Mouse (Mus musculus) kidney, adult 9 months (tissue): ENCODE measurements around the gene Zfp382.
"Not testable (repeated sequence)": the region's sequence is repeated elsewhere in the genome, so short reads cannot be mapped to it uniquely, and the experiment has no call there.

ENCODE experiments used
- DNase-seq: peaks from one replicate; pipeline ENCODE4 v3.0.0; 2022

Gene Zfp382

GRCm38 (mm10) chr7:30121308-30122187, at the start of gene Zfp382:
TSS of gene Zfp382 (plus strand) at chr7:30121942.
- DNase-seq = peak; percentile 78

GRCm38 (mm10) chr7:30072146-30073028, 49.4 kb upstream of the Zfp382 start, which contains the start of gene Zfp82:
TSS of gene Zfp82 (minus strand) at chr7:30072900.
- peak; percentile 68 for DNase-seq

GRCm38 (mm10) chr7:30086524-30086923, 35.2 kb upstream of the Zfp382 start:
- no peak for DNase-seq

DNA sequence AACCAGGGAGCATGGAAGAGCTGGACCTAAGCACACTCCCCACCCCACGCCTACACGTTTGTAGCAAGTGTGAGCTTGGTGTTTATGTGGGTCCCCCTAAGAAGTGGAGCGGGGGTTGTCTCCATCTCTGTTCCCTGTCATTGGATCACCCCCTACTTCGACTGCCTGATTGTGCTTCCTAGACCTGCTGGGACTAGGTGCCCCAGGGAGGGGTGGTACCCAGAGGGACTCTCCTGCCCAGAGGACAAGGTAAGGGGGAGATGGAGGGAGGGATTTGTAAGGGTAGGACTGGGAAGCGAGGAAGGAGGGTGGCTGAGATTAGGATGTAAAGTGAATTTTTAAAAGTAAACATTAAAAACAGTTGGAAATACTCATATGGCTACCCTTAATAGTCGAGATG, 32.3 kb upstream of the Zfp382 start:
- peak; percentile 18 for DNase-seq

GRCm38 (mm10) chr7:30090092-30090969, 31.4 kb upstream of the Zfp382 start, which contains the start of the genes Gm26920 and Zfp566:
TSS of gene Gm26920 (minus strand) at chr7:30090410.
TSS of gene Zfp566 (minus strand) at chr7:30090527.
- peak; percentile 98 for DNase-seq

DNA sequence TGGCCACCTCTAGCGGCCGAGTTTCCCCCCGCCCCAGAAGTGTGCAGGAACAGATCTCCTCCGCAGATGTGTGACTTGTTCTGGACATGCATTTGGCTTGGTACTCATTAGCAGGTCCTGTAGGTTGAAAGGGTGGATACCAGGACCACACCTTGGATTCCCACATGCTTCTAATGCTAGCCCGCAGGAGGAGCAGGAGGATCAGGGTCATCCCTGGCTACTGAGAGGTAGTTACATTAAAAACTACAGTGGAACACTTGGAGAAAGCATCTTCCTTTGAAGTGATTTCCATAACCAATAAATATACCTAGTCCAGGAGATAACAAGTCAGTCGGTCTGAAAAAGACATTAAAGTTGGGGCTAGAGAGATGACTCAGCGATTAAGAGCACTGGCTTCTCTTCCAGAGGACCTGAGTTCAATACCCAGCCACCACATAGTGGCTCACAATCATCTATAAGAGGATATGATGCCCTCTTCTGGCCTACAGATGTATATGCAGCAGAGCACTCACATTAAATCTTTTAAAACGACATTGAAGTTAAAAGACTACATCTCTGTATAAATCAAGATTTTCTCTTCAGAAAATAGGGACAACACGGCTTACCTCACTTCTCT, 30.7 kb upstream of the Zfp382 start:
- DNase-seq = peak; percentile 27

DNA sequence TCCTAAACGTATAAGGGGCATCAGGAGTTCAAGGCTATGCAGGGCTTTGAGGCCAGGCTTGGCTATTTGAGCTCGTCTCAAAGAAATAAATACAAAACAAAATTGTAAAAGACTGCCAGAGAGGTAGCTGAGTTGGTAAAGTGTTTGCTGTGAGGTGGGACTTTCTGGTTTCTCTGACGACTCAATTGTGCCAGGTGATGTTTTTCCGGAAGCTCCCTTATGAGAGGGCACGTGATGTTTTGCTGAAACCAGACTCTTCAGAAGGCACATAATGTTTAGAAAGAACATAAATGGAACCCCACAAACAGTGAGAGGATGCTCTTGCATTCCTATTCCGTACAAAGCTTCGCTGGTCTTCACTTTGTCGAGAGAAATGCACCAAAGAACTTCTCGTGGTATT, 29.1 kb upstream of the Zfp382 start:
- DNase-seq = no peak

DNA sequence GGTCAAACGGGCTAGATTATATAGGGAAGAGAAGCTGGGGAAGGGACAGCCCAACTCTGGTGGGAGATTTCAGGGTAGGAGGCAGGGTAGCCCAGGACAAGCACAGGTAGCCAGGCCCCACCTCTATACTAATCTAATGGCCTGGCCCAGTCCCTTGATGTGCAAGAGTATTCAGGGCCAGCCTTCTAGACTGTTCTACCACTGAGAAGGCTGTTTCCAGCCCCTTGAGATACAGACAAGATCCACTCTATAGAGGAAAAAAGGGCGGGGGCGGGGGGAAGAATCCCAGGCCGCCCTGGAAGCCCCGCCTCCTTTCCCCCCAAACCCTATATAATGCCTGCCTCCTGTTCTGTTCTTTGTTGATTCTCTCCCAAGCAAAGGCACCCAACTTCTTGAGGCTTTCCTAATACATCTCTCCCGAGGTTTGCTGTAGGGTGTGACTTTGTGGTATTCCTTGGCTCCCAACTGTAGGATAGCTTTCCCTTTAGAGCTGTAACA, 27.8 kb upstream of the Zfp382 start:
- no peak for DNase-seq

- peak; percentile 95 for DNase-seq
Measured at GRCm38 (mm10) chr7:30094646-30095429, 26.9 kb upstream of the Zfp382 start, which contains the start of gene Zfp260. TSS of gene Zfp260 (plus strand) at chr7:30094777.

GRCm38 (mm10) chr7:30095551-30096125, 26.1 kb upstream of the Zfp382 start:
- DNase-seq = peak; percentile 13

DNA sequence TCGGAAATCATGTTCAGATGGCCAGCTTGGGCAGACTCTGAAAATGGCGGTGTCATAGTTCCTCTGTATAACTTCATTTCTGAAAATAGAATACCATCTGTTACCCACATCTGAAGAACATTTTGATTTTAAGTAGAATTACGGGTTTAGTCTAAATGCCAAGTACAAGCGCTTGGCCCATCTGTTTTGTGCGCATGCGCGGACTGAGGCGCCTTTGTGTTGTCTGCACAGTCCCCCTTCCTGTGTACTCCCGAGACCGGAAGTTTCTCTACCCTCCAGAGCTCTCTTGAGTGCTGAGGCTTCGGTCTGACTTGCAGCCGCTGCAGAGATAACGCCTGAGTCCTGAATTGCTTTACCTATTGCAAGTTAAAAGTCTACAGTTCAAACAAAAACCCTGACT, 22.4 kb upstream of the Zfp382 start:
- DNase-seq = no peak

DNA sequence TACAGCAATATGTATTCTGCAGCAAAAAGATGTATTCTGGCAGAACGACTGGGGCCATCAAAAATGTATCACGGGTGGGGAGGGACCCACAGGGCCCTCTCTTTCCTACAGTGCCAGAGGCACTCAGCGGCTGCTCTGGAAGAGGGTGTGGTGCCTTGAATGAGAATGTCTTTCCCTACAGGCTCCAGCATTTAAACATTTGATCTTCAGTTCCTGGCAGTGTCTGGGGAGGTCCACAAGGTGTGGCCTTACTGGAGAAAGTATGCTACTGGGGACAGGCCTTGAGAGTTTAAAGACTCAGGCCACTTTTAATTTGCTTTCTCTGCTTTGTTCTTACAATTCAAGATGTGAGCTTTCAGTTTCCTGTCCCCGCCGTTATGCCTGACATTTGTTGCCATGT, 5.7 kb upstream of the Zfp382 start:
- no peak for DNase-seq

DNA sequence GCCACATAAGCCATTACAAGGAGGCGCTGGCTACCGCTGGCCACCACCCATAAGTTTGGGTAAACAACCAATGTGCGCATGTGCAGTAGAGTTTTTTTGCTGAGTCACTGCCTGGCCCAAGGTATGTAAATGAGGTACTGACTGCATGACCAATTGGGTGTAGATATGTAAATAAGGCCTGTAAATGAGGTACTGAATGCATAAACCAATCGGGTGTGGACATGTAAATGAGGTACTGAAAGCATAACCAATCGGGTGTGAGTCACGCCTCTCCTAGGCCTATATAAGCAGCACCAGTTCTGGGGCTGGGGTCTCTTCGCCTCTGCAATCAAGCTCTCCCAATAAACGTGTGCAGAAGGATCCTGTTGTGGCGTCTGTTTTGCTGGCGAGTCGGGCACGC, 3.8 kb upstream of the Zfp382 start:
- not testable (repeated sequence) for DNase-seq

DNA sequence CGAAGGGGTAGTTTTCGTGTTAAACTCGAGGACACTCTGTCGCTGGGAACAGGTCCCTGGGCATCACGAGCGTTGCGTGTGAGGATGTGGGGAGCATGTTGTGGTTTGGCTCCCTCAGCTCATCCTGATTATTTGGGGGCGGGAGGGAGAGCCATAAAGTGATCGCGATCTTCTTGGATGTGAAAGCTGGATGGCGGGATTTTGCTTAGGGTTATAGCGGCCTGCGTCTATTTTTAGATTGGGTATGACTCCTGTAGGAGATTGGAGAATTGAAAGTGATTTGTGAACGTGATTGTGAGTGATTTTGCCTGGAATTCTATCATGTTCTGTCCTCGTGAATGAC, 417 bp downstream of the Zfp382 start:
- no peak for DNase-seq

GRCm38 (mm10) chr7:30129900-30130299, 8.2 kb downstream of the Zfp382 start:
- DNase-seq = no peak

DNA sequence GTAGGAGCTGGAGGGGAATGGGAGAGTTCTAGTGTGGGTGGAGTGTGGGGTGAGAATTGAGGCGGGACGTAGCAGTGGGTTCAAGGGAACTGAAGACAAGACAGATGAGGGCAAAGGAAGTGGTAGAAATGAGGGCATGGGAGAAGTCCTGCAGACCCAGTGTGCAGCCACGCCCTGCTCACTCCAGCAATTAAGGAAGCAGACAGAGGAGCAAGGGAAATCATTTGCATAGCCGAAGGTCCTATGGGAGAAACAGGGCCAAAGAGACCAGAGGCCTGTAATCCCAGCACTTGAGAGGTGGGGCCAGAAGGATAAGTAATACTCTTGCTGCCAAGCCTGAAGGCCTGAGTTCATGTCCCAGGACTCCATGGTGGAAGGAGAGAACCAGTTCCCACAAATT, 10.7 kb downstream of the Zfp382 start:
- no peak for DNase-seq

GRCm38 (mm10) chr7:30136826-30137225, 15.1 kb downstream of the Zfp382 start:
- peak; percentile 49 for DNase-seq

DNA sequence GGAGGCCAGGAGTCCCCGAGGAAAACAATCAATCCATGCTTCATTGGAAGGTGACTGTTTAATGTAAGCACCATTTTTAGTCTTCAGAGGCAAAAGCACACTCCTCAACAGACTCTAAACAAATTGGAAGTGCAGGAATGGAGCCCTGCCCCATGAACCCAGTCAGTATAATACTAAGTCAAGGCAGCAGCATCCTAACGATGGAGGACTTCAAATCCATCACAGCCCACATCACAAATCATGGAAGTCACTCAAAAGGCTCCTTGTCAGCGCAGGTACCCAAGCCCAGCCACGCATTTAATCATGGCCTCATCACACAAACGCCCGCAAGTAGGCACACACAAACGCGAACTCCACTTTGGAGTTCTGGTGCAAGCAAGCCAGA, 21.4 kb downstream of the Zfp382 start:
- DNase-seq = no peak

GRCm38 (mm10) chr7:30143555-30144209, 21.9 kb downstream of the Zfp382 start:
- peak; percentile 49 for DNase-seq

GRCm38 (mm10) chr7:30147011-30147410, 25.3 kb downstream of the Zfp382 start:
- DNase-seq = peak; percentile 80
